Mouse (Mus musculus): ENCODE data around the gene Vsx1. TPM values are rescaled to one million over a fixed set of nuclear protein-coding genes. Genes with fewer than 3 reads are reported as not detected.

The Vsx1 gene
- polyA plus RNA-seq, 2 experiments, result not detected

GRCm38 (mm10) chr2:150671609-150672290, 17.4 kb downstream of the Vsx1 start:
- DNase-seq (ENCODE audit: low read depth in 3 of 3, low spot score in 3 of 3) (no peak), ATAC-seq (ENCODE audit: insufficient read depth) (no peak)
- TF ChIP-seq EP300 (IDR thresholded peaks at IDR 0.05; ENCODE audit: low read depth) (no peak), CTCF (IDR thresholded peaks at IDR 0.05; ENCODE audit: low read depth) (no peak)
- H3K27ac ChIP-seq, result no peak overlapping the region
- no peak overlapping the region for H3K4me2 ChIP-seq (ENCODE audit: low read depth)
- H3K27me3 ChIP-seq (ENCODE audit: control insufficient read depth, insufficient read depth, low read length), result no peaks in the 10 kb centered on the region
- H3K4me3 ChIP-seq (ENCODE audit: insufficient read depth in 1 of 2, low read depth in 2 of 2, low read length in 2 of 2), result no peak overlapping the region
- H3K4me1 ChIP-seq (replicated peaks; ENCODE audit: control insufficient read depth in 2 of 2, insufficient read depth in 2 of 2, low read length in 1 of 2), result peaks cover 6 to 23% of the 10 kb centered on the region in 2 experiments
- H3K36me3 ChIP-seq (replicated peaks; ENCODE audit: control insufficient read depth, insufficient read depth, low read depth), result no peaks in the 10 kb centered on the region
- WGBS (ENCODE audit: insufficient replicate concordance), result 49% methylated on average over 8 of the region's 8 CpGs
- no peaks in the 10 kb centered on the region for H3K9me3 ChIP-seq (ENCODE audit: control insufficient read depth, low read length)
- no peak overlapping the region for H3K9ac ChIP-seq (replicated peaks)

- TF ChIP-seq EP300 (IDR thresholded peaks at IDR 0.05; ENCODE audit: low read depth), result no peak
- TF ChIP-seq CTCF (IDR thresholded peaks at IDR 0.05; ENCODE audit: low read depth), result no peak
- DNase-seq (ENCODE audit: low read depth in 3 of 3, low spot score in 3 of 3), result no peak
- WGBS (ENCODE audit: insufficient replicate concordance), result 83% methylated on average over 1 of the region's 1 CpGs
- Histone ChIP-seq H3K9me3 (ENCODE audit: control insufficient read depth, low read length) (no peaks in the 10 kb centered on the region), H3K4me3 (ENCODE audit: insufficient read depth in 1 of 2, low read depth in 2 of 2, low read length in 2 of 2) (no peak overlapping the region), H3K27me3 (ENCODE audit: control insufficient read depth, insufficient read depth, low read length) (no peaks in the 10 kb centered on the region), H3K27ac (no peak overlapping the region), H3K9ac (replicated peaks) (no peak overlapping the region), H3K4me1 (replicated peaks; ENCODE audit: control insufficient read depth in 2 of 2, insufficient read depth in 2 of 2, low read length in 1 of 2) (peaks cover 7 to 28% of the 10 kb centered on the region in 2 experiments), H3K36me3 (replicated peaks; ENCODE audit: control insufficient read depth, insufficient read depth, low read depth) (no peaks in the 10 kb centered on the region), H3K4me2 (ENCODE audit: low read depth) (no peak overlapping the region)
- no peak for ATAC-seq (ENCODE audit: insufficient read depth)
Observed at GRCm38 (mm10) chr2:150670926-150671325, 18.2 kb downstream of the Vsx1 start.

- no peak overlapping the region for H3K9ac ChIP-seq (replicated peaks)
- H3K4me1 ChIP-seq (replicated peaks; ENCODE audit: control insufficient read depth in 2 of 2, insufficient read depth in 2 of 2, low read length in 1 of 2), result peaks cover 20 to 38% of the 10 kb centered on the region in 2 experiments
- no peaks in the 10 kb centered on the region for H3K9me3 ChIP-seq (ENCODE audit: control insufficient read depth, low read length)
- H3K27ac ChIP-seq, result no peak overlapping the region
- 29% methylated on average over 2 of the region's 2 CpGs for WGBS (ENCODE audit: insufficient replicate concordance)
- no peak for TF ChIP-seq CTCF (IDR thresholded peaks at IDR 0.05; ENCODE audit: low read depth)
- no peak for TF ChIP-seq EP300 (IDR thresholded peaks at IDR 0.05; ENCODE audit: low read depth)
- H3K4me2 ChIP-seq (ENCODE audit: low read depth), result no peak overlapping the region
- H3K4me3 ChIP-seq (ENCODE audit: insufficient read depth in 1 of 2, low read depth in 2 of 2, low read length in 2 of 2), result no peak overlapping the region
- H3K36me3 ChIP-seq (replicated peaks; ENCODE audit: control insufficient read depth, insufficient read depth, low read depth), result no peaks in the 10 kb centered on the region
- no peaks in the 10 kb centered on the region for H3K27me3 ChIP-seq (ENCODE audit: control insufficient read depth, insufficient read depth, low read length)
- ATAC-seq (ENCODE audit: insufficient read depth) (no peak), DNase-seq (ENCODE audit: low read depth in 3 of 3, low spot score in 3 of 3) (no peak)
Observed at GRCm38 (mm10) chr2:150669454-150670045, 19.6 kb downstream of the Vsx1 start.

GRCm38 (mm10) chr2:150668956-150669355, 20.2 kb downstream of the Vsx1 start:
- Histone ChIP-seq H3K9ac (replicated peaks) (no peak overlapping the region), H3K4me3 (ENCODE audit: insufficient read depth in 1 of 2, low read depth in 2 of 2, low read length in 2 of 2) (peak overlapping the region in 1 of 2 experiments; percentile 93; a peak in 2 of 4 replicates)

More at GRCm38 (mm10) chr2:150668956-150669355, 20.2 kb downstream of the Vsx1 start:
- peak overlapping the region; percentile 96 for H3K4me2 ChIP-seq (ENCODE audit: low read depth)
- no peak overlapping the region for H3K27ac ChIP-seq
- peaks cover 26 to 44% of the 10 kb centered on the region in 2 experiments for H3K4me1 ChIP-seq (replicated peaks; ENCODE audit: control insufficient read depth in 2 of 2, insufficient read depth in 2 of 2, low read length in 1 of 2)
- DNase-seq (ENCODE audit: low read depth in 3 of 3, low spot score in 3 of 3), result no peak
- no peaks in the 10 kb centered on the region for H3K36me3 ChIP-seq (replicated peaks; ENCODE audit: control insufficient read depth, insufficient read depth, low read depth)
- no peaks in the 10 kb centered on the region for H3K9me3 ChIP-seq (ENCODE audit: control insufficient read depth, low read length)
- TF ChIP-seq CTCF (IDR thresholded peaks at IDR 0.05; ENCODE audit: low read depth), result no peak
- no peak for TF ChIP-seq EP300 (IDR thresholded peaks at IDR 0.05; ENCODE audit: low read depth)
- no peaks in the 10 kb centered on the region for H3K27me3 ChIP-seq (ENCODE audit: control insufficient read depth, insufficient read depth, low read length)
- ATAC-seq (ENCODE audit: insufficient read depth), result no peak
- 62% methylated on average over 5 of the region's 5 CpGs for WGBS (ENCODE audit: insufficient replicate concordance)

All from liver, embryonic 14.5 days (tissue).